Mouse (Mus musculus) spleen, adult 2 months (tissue): ENCODE data around the gene Morn3. TPM values are rescaled to one million over a fixed set of nuclear protein-coding genes. Genes with fewer than 3 reads are reported as not detected.

ENCODE experiments used
- DNase-seq, 2 experiments: peaks; one replicate each; pipeline versions ENCODE4 v3.0.0 to v3.0.0-alpha.2; 2012 to 2021; ENCODE audit warnings: low spot score in 2 of 2, low read depth in 1 of 2
- H3K27ac ChIP-seq: fragments of 200-500 bp; 2 replicates; pipeline ENCODE4 v1.5.1; 2012; ENCODE audit warnings: low read length, inconsistent platforms; ENCODE audit not compliant: insufficient read depth
- H3K27me3 ChIP-seq: fragments of 200-500 bp; 2 replicates; pipeline ENCODE4 v1.6.1; 2012; ENCODE audit warnings: mild to moderate bottlenecking, moderate library complexity, low read length, inconsistent platforms; ENCODE audit not compliant: control insufficient read depth, insufficient read depth
- H3K36me3 ChIP-seq: fragments of 200-500 bp; 2 replicates; pipeline ENCODE4 v1.6.1; 2012; ENCODE audit warnings: mild to moderate bottlenecking, low read length, inconsistent platforms; ENCODE audit not compliant: control insufficient read depth, insufficient read depth
- H3K4me1 ChIP-seq: fragments of 200-500 bp; 2 replicates; pipeline ENCODE4 v1.6.1; 2011; ENCODE audit warnings: inconsistent platforms; ENCODE audit not compliant: control insufficient read depth, insufficient read depth, insufficient read length
- H3K4me3 ChIP-seq: fragments of 200-500 bp; 2 replicates; pipeline ENCODE4 v1.5.1; 2011; ENCODE audit warnings: mild to moderate bottlenecking, inconsistent platforms; ENCODE audit not compliant: insufficient read depth, insufficient read length; ENCODE audit errors: extremely low read depth
- CTCF ChIP-seq: fragments of 200-500 bp; IDR thresholded peaks from 2 replicates; pipeline ENCODE4 v1.5.1; 2011; ENCODE audit warnings: mild to moderate bottlenecking, inconsistent platforms; ENCODE audit not compliant: insufficient read depth, insufficient read length, insufficient replicate concordance; ENCODE audit errors: extremely low read depth
- POLR2A ChIP-seq: fragments of 200-500 bp; IDR thresholded peaks from 2 replicates; pipeline ENCODE4 v1.6.1; 2011; ENCODE audit warnings: low read depth, low read length, inconsistent platforms
- WGBS: fragments of 180-500 bp; shearing (Covaris S2); methylation state at CpG from one replicate; pipeline ENCODE4 v1.1.7; 2018; 5-methylcytosine and 5-hydroxymethylcytosine counted together
- polyA plus RNA-seq: library from polyadenylated mRNA; depleted of rRNA; stranded (reverse); fragments of >200 nt; gene quantifications from 2 replicates; pipeline ENCODE4 v1.2.3, GENCODE M21; 2012

The Morn3 gene
- polyA plus RNA-seq, 1 experiment: not detected

- Histone ChIP-seq H3K27me3 (no peaks in the 10 kb centered on the region), H3K4me3 (no peak overlapping the region), H3K36me3 (no peaks in the 10 kb centered on the region), H3K4me1 (peaks cover 9% of the 10 kb centered on the region; the same call in 1 of the 2 replicates), H3K27ac (peak overlapping the region; percentile 30; the same call in 1 of the 2 replicates)
- no peak for DNase-seq
- WGBS: 63% methylated on average over 5 of the region's 5 CpGs
- TF ChIP-seq POLR2A (no peak), CTCF (no peak)
Observed at GRCm38 (mm10) chr5:122991350-122992004, 55.3 kb downstream of the Morn3 start.

- 20% methylated on average over 16 of the region's 16 CpGs for WGBS
- H3K27ac ChIP-seq: peak overlapping the region; percentile 86
- H3K4me3 ChIP-seq: peak overlapping the region; percentile 66
- H3K4me1 ChIP-seq: peaks cover 9% of the 10 kb centered on the region; the same call in 1 of the 2 replicates
- no peaks in the 10 kb centered on the region for H3K27me3 ChIP-seq
- no peaks in the 10 kb centered on the region for H3K36me3 ChIP-seq
- TF ChIP-seq CTCF (no peak), POLR2A (0 out of 2 replicates have a peak, but pooled peaks have one; percentile 8)
- peak; percentile 65 to 91 for DNase-seq
Observed at GRCm38 (mm10) chr5:122990411-122991160, 56.2 kb downstream of the Morn3 start.

GRCm38 (mm10) chr5:122989551-122990330 is 57.1 kb downstream of the Morn3 start, which contains the start of gene Kdm2b:
Gene Kdm2b (minus strand): TSS chr5:122989823.
- peak within 1 kb of the TSS; percentile 66 for H3K4me3 ChIP-seq
- peaks cover 9% of the 10 kb centered on the region; the same call in 1 of the 2 replicates for H3K4me1 ChIP-seq
- no peak for DNase-seq
- H3K27ac ChIP-seq: peak within 1 kb of the TSS; percentile 86
- no peaks in the 10 kb centered on the region for H3K27me3 ChIP-seq
- no peaks in the 10 kb centered on the region for H3K36me3 ChIP-seq
- no peak for TF ChIP-seq CTCF
- no peak for TF ChIP-seq POLR2A
- WGBS: 11% methylated on average over 15 of the region's 15 CpGs

GRCm38 (mm10) chr5:122989001-122989525 is 57.8 kb downstream of the Morn3 start:
- Histone ChIP-seq H3K27ac (peak overlapping the region; percentile 80), H3K27me3 (no peaks in the 10 kb centered on the region), H3K4me3 (peak overlapping the region; percentile 66), H3K4me1 (peaks cover 12% of the 10 kb centered on the region; the same call in 1 of the 2 replicates), H3K36me3 (no peaks in the 10 kb centered on the region)
- DNase-seq: peak; percentile 65 to 70
- under 1% methylated on average over 35 of the region's 39 CpGs for WGBS
- TF ChIP-seq CTCF: no peak

- peak in 1 of 2 experiments; percentile 42 for DNase-seq
- TF ChIP-seq POLR2A (no peak), CTCF (no peak)
- Histone ChIP-seq H3K36me3 (no peaks in the 10 kb centered on the region), H3K27me3 (no peaks in the 10 kb centered on the region), H3K4me1 (peaks cover 12% of the 10 kb centered on the region; the same call in 1 of the 2 replicates), H3K27ac (peak overlapping the region; percentile 78), H3K4me3 (peak overlapping the region; percentile 66)
- under 1% methylated on average over 41 of the region's 41 CpGs for WGBS
Observed at GRCm38 (mm10) chr5:122988021-122988751, 58.6 kb downstream of the Morn3 start.
